Mouse (Mus musculus): Measurements from ENCODE around the gene Gm20388. TPM values are rescaled to one million over a fixed set of nuclear protein-coding genes. Genes with fewer than 3 reads are reported as not detected.

Gm20388 gene
- polyA plus RNA-seq, 1 experiment from 2014 or later, result 1.4 TPM

- H3K4me2 ChIP-seq (ENCODE audit: low read depth, low read length), result no peak overlapping the region
- no peak for ATAC-seq (ENCODE audit: low read depth)
- 41% methylated on average over 5 of the region's 5 CpGs for WGBS (ENCODE audit: insufficient replicate concordance)
Observed at GRCm38 (mm10) chr8:123697329-123697728, 3786.7 kb downstream of the Gm20388 start.

GRCm38 (mm10) chr8:123700399-123701070 is 3789.9 kb downstream of the Gm20388 start:
- no peak for ATAC-seq (ENCODE audit: low read depth)
- no peak overlapping the region for H3K9ac ChIP-seq (ENCODE audit: low read depth, low read length)
- no peak overlapping the region for H3K4me3 ChIP-seq (ENCODE audit: low read depth, low read length)
- no peaks in the 10 kb centered on the region for H3K36me3 ChIP-seq (ENCODE audit: control insufficient read depth, insufficient read depth)
- no peak overlapping the region for H3K4me2 ChIP-seq (ENCODE audit: low read depth, low read length)
- 62% methylated on average over 12 of the region's 12 CpGs for WGBS (ENCODE audit: insufficient replicate concordance)
- H3K27me3 ChIP-seq (ENCODE audit: control insufficient read depth, insufficient read depth, low read depth, low read length), result no peaks in the 10 kb centered on the region
- H3K4me1 ChIP-seq (ENCODE audit: control insufficient read depth, low read depth, low read length), result no peaks in the 10 kb centered on the region; the same call in 1 of the 2 replicates
- no peak overlapping the region for H3K27ac ChIP-seq (ENCODE audit: low read length)
- no peaks in the 10 kb centered on the region for H3K9me3 ChIP-seq (replicated peaks; ENCODE audit: control insufficient read depth, low read length)

More at GRCm38 (mm10) chr8:123697329-123697728, 3786.7 kb downstream of the Gm20388 start:
- Histone ChIP-seq H3K36me3 (ENCODE audit: control insufficient read depth, insufficient read depth) (no peaks in the 10 kb centered on the region), H3K4me1 (ENCODE audit: control insufficient read depth, low read depth, low read length) (no peaks in the 10 kb centered on the region; the same call in 1 of the 2 replicates), H3K9ac (ENCODE audit: low read depth, low read length) (no peak overlapping the region), H3K27ac (ENCODE audit: low read length) (no peak overlapping the region), H3K27me3 (ENCODE audit: control insufficient read depth, insufficient read depth, low read depth, low read length) (no peaks in the 10 kb centered on the region), H3K9me3 (replicated peaks; ENCODE audit: control insufficient read depth, low read length) (no peaks in the 10 kb centered on the region), H3K4me3 (ENCODE audit: low read depth, low read length) (no peak overlapping the region)

DNA sequence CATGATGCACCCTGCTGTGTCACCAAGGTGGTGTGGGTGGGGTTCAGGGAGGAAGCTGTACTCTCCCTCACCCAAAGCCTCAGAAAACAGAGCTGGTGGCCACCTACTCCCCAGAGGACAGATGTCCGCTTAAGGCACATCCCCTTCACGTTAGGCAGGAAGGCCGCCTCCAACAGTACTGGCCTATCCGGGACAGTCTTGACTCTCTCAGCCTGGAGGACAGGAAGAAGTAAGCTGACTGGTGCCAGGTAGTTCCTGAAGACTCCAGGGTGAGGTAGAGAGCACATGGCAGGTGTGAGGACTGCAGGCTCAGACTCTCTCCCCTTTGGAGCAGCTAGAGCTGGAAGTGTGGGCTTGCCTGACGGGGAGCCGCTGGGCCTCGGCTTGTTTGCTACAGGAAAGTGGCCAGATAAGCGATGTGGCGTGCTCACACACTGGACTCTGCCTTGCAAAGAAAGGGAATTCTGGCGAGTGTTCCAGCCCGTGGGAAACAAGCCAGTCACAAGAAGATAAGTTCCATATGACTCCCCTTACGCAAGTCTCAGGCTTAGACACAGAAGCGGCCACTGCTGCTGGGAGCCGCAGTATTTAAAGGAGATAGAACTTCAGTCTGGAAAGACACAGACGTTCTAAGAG is 3791.4 kb downstream of the Gm20388 start:
- H3K36me3 ChIP-seq (ENCODE audit: control insufficient read depth, insufficient read depth), result no peaks in the 10 kb centered on the region
- no peak overlapping the region for H3K4me2 ChIP-seq (ENCODE audit: low read depth, low read length)
- WGBS (ENCODE audit: insufficient replicate concordance), result 53% methylated on average over 15 of the region's 15 CpGs
- H3K27ac ChIP-seq (ENCODE audit: low read length), result no peak overlapping the region
- no peak overlapping the region for H3K4me3 ChIP-seq (ENCODE audit: low read depth, low read length)
- no peaks in the 10 kb centered on the region for H3K27me3 ChIP-seq (ENCODE audit: control insufficient read depth, insufficient read depth, low read depth, low read length)
- no peak overlapping the region for H3K9ac ChIP-seq (ENCODE audit: low read depth, low read length)
- H3K4me1 ChIP-seq (ENCODE audit: control insufficient read depth, low read depth, low read length), result no peaks in the 10 kb centered on the region; the same call in 1 of the 2 replicates
- H3K9me3 ChIP-seq (replicated peaks; ENCODE audit: control insufficient read depth, low read length), result no peaks in the 10 kb centered on the region
- peak; percentile 54 for ATAC-seq (ENCODE audit: low read depth)

GRCm38 (mm10) chr8:123705376-123705775 is 3794.7 kb downstream of the Gm20388 start:
- H3K36me3 ChIP-seq (ENCODE audit: control insufficient read depth, insufficient read depth), result no peaks in the 10 kb centered on the region
- no peak for ATAC-seq (ENCODE audit: low read depth)
- H3K27ac ChIP-seq (ENCODE audit: low read length), result no peak overlapping the region
- H3K4me2 ChIP-seq (ENCODE audit: low read depth, low read length), result no peak overlapping the region
- 56% methylated on average over 5 of the region's 5 CpGs for WGBS (ENCODE audit: insufficient replicate concordance)
- no peak overlapping the region for H3K4me3 ChIP-seq (ENCODE audit: low read depth, low read length)
- no peaks in the 10 kb centered on the region for H3K9me3 ChIP-seq (replicated peaks; ENCODE audit: control insufficient read depth, low read length)
- H3K4me1 ChIP-seq (ENCODE audit: control insufficient read depth, low read depth, low read length), result no peaks in the 10 kb centered on the region; the same call in 1 of the 2 replicates
- H3K9ac ChIP-seq (ENCODE audit: low read depth, low read length), result no peak overlapping the region
- H3K27me3 ChIP-seq (ENCODE audit: control insufficient read depth, insufficient read depth, low read depth, low read length), result no peaks in the 10 kb centered on the region

GRCm38 (mm10) chr8:123707137-123707536 is 3796.5 kb downstream of the Gm20388 start:
- no peak for ATAC-seq (ENCODE audit: low read depth)
- 75% methylated on average over 16 of the region's 16 CpGs for WGBS (ENCODE audit: insufficient replicate concordance)
- Histone ChIP-seq H3K36me3 (ENCODE audit: control insufficient read depth, insufficient read depth) (no peaks in the 10 kb centered on the region), H3K9me3 (replicated peaks; ENCODE audit: control insufficient read depth, low read length) (no peaks in the 10 kb centered on the region), H3K4me2 (ENCODE audit: low read depth, low read length) (no peak overlapping the region), H3K27ac (ENCODE audit: low read length) (no peak overlapping the region), H3K27me3 (ENCODE audit: control insufficient read depth, insufficient read depth, low read depth, low read length) (no peaks in the 10 kb centered on the region), H3K4me1 (ENCODE audit: control insufficient read depth, low read depth, low read length) (peaks cover 4% of the 10 kb centered on the region; the same call in 1 of the 2 replicates), H3K4me3 (ENCODE audit: low read depth, low read length) (no peak overlapping the region), H3K9ac (ENCODE audit: low read depth, low read length) (no peak overlapping the region)

GRCm38 (mm10) chr8:123708729-123709128 is 3798.1 kb downstream of the Gm20388 start:
- H3K9me3 ChIP-seq (replicated peaks; ENCODE audit: control insufficient read depth, low read length), result no peaks in the 10 kb centered on the region
- H3K4me3 ChIP-seq (ENCODE audit: low read depth, low read length), result no peak overlapping the region
- WGBS (ENCODE audit: insufficient replicate concordance), result 54% methylated on average over 8 of the region's 8 CpGs
- no peak for ATAC-seq (ENCODE audit: low read depth)
- H3K27ac ChIP-seq (ENCODE audit: low read length), result no peak overlapping the region
- no peak overlapping the region for H3K4me2 ChIP-seq (ENCODE audit: low read depth, low read length)
- no peaks in the 10 kb centered on the region for H3K27me3 ChIP-seq (ENCODE audit: control insufficient read depth, insufficient read depth, low read depth, low read length)
- no peak overlapping the region for H3K9ac ChIP-seq (ENCODE audit: low read depth, low read length)
- peaks cover 4% of the 10 kb centered on the region; the same call in 1 of the 2 replicates for H3K4me1 ChIP-seq (ENCODE audit: control insufficient read depth, low read depth, low read length)
- H3K36me3 ChIP-seq (ENCODE audit: control insufficient read depth, insufficient read depth), result no peaks in the 10 kb centered on the region

GRCm38 (mm10) chr8:123710335-123710734 is 3799.7 kb downstream of the Gm20388 start:
- H3K4me3 ChIP-seq (ENCODE audit: low read depth, low read length), result no peak overlapping the region
- no peak overlapping the region for H3K9ac ChIP-seq (ENCODE audit: low read depth, low read length)
- no peak overlapping the region for H3K4me2 ChIP-seq (ENCODE audit: low read depth, low read length)
- H3K27me3 ChIP-seq (ENCODE audit: control insufficient read depth, insufficient read depth, low read depth, low read length), result no peaks in the 10 kb centered on the region
- no peaks in the 10 kb centered on the region for H3K9me3 ChIP-seq (replicated peaks; ENCODE audit: control insufficient read depth, low read length)
- H3K27ac ChIP-seq (ENCODE audit: low read length), result no peak overlapping the region; the same call in 1 of the 2 replicates
- H3K36me3 ChIP-seq (ENCODE audit: control insufficient read depth, insufficient read depth), result no peaks in the 10 kb centered on the region
- peak; percentile 64; the same call in 1 of the 2 replicates for ATAC-seq (ENCODE audit: low read depth)
- WGBS (ENCODE audit: insufficient replicate concordance), result 57% methylated on average over 5 of the region's 5 CpGs
- H3K4me1 ChIP-seq (ENCODE audit: control insufficient read depth, low read depth, low read length), result peaks cover 4% of the 10 kb centered on the region; the same call in 1 of the 2 replicates

- Histone ChIP-seq H3K27me3 (ENCODE audit: control insufficient read depth, insufficient read depth, low read depth, low read length) (no peaks in the 10 kb centered on the region), H3K27ac (ENCODE audit: low read length) (no peak overlapping the region), H3K36me3 (ENCODE audit: control insufficient read depth, insufficient read depth) (no peaks in the 10 kb centered on the region), H3K4me2 (ENCODE audit: low read depth, low read length) (no peak overlapping the region), H3K9me3 (replicated peaks; ENCODE audit: control insufficient read depth, low read length) (no peaks in the 10 kb centered on the region), H3K4me1 (ENCODE audit: control insufficient read depth, low read depth, low read length) (peaks cover 8% of the 10 kb centered on the region), H3K9ac (ENCODE audit: low read depth, low read length) (no peak overlapping the region), H3K4me3 (ENCODE audit: low read depth, low read length) (no peak overlapping the region)
- WGBS (ENCODE audit: insufficient replicate concordance), result 76% methylated on average over 5 of the region's 5 CpGs
- no peak for ATAC-seq (ENCODE audit: low read depth)
Observed at GRCm38 (mm10) chr8:123714451-123714850, 3803.8 kb downstream of the Gm20388 start.

All from liver, embryonic 16.5 days (tissue).